Mouse (Mus musculus) natural killer cell, adult 2 months (primary cell): Measurements from ENCODE around the gene 2810006K23Rik.
A peak's percentile ranks its signal among the peaks of the same experiment; 100 is the strongest.
"Not testable (repeated sequence)": the region's sequence is repeated elsewhere in the genome, so short reads cannot be mapped to it uniquely, and the experiment has no call there.

Experiments used
- DNase-seq, 2 experiments: peaks; one replicate each; pipeline ENCODE4 v3.0.0; 2022; ENCODE audit warnings: low spot score in 2 of 2

The 2810006K23Rik gene

DNA sequence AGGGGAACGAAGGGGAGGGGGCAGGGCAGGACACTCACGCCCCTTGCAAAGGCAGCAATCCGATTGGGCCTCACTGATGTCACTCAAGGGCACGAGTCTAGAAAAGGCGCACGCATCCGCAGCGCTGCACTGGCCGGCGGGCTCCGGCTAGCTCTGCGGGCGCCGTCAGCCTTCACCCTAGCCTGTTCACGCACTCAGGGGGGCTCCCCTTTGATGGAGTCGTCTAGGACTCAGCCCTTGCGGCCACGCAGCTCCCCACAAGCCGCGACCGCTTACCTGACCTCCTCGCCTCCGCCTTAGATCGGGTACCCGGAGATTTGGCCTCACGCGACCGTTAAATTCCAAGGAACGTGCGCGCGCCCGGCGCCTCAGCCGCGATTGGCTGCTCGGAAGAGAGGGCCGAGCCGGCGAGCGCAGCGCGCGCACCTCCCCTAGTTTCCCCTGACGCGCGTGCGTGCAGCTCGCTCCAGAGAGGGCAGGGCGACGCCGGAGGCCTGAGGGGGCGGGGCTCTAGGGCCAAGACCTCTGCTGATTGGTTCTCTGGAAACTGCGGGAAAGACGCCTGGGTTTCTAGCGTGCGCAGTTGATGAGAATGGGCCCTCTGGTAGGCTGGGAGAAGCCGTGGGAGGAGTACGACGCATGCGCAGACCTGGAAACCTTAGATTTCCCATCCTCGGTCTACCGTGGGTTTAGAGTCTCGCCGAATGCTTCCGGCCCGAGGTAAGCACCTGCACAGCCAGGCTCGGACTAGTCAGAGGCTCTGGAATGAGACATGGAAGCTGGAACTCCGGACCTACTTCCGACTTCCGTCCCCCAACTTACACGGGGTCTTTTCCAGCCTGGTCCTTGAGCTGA is at the start of gene 2810006K23Rik, which contains the start of gene Mphosph9:
Gene 2810006K23Rik, plus strand, starts transcription at position 580 of the 855 bp plus-strand sequence.
Gene Mphosph9, minus strand, starts transcription at position 463 of the 855 bp plus-strand sequence.
- peak; percentile 99 to 100 for DNase-seq

DNA sequence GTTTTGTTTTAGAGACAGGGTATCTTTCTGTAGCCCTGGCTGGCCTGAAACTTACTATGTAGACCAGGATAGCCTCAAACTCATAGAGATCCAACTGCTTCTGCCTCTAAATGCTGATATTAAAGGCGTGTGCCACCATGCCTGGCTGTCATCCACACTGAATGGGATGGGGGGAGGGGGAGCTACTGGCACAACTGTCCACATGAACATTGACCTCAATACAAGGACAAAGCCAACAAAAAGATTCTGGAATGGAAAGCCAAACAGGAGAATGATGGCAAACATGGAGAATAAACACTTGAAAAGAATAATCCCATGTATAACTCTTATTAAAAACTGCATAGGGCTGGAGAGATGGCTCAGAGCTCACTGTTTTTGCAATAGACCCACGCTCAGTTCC is 45.0 kb upstream of the 2810006K23Rik start:
- no peak for DNase-seq

DNA sequence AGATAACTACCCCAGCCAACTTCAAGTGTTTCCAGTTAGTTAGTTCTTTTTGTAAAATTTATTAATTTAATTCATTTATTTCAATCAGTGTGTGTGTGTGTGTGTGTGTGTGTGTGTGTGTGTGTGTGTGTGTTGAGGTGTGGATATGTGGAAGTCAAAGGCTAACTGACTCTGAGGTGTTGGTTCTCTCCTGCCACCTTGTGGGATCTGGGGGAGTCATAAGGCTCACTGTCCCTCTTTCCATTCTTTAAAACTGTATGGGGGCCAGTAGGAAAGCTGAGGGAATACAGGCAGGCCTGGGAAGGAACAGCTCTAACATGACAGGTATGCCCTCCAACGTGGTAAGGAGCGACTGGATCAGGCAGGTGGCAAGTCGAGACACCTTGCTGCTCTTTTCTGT is 43.6 kb upstream of the 2810006K23Rik start:
- no peak for DNase-seq

DNA sequence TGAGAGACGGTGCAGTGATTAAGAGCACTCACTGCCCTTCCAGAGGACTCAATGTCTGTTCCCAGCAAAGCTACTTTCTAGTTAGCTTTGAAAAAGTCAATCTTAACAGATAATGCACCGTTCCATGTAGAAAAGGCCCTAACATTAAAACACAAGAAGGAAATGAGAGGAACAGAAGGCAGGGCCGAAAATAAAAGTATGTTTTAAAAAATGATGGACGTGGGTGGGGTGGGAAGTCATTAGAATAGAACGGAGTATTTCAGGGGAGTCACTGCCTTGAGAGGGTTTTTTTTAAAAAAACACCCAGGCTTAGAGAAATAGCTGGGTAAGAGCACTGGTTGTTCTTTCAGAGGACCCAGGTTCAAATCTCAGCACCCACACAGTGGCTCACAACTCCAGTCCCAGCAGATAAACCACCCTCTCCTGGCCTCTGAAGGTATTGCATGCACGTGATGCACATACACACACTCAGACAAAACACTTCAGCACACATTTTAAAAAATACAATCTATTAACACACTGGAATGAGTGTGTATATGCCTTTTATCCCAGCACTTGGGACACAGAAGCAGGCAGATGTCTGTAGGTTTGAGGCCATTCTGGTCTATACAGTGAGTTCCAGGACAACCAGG is 40.2 kb upstream of the 2810006K23Rik start:
- no peak for DNase-seq

DNA sequence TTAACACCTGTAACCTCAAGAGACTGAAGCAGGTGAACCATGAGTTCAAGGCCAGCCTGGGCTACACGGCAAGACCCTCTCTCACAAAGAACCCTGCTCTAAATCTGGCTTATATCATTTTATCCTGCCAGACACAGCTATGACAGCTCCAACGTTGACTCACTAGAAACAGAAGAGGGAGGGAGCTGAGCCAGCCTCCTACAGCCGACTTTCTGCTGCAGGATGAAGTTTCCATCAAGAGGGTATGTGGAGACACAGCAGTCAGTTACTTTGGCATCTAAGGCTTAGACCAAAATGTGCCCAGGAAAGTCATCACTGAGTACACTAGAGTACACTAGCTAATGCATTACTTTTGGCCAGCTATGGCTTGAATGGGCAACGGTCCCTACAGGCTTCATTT is 37.7 kb upstream of the 2810006K23Rik start:
- no peak for DNase-seq

DNA sequence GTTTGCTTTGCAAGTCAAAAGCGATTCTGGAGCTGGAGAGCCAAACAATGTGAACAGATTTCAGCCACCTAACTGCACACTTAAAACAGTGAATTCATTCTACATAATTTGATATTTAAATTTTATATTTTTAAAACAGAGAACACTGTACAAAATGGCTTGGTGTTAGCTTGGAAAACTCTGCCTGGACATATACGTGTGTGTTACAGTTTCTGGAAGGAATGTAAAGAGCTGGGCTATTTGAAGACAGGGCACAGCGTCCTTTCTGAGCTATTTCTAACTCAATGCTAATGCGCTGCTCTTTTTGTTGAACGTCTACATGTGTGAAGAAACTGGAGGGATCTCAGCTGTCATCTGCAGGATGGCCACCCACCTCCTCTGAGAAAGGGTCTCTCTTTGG is 33.9 kb upstream of the 2810006K23Rik start:
- DNase-seq = no peak

DNA sequence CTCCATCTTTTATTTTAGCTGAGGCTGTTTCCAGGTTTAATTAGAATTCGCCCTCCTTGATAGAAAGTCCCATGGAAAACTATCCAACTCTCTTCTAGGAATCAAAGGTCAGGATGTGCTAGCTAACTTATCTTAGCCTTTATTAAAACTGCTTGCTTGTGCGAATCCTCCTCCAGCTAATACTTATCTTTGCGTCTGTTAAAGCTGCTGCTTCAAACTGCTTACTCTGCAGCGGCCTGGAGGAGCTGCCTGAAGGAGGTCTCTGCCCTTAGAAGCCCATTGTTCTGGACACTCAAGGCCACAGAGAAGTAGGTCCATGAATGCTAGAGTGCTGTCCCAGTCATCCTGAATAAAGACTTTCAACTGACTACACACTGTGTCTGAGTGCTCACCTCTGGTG is 31.4 kb upstream of the 2810006K23Rik start:
- DNase-seq = no peak

DNA sequence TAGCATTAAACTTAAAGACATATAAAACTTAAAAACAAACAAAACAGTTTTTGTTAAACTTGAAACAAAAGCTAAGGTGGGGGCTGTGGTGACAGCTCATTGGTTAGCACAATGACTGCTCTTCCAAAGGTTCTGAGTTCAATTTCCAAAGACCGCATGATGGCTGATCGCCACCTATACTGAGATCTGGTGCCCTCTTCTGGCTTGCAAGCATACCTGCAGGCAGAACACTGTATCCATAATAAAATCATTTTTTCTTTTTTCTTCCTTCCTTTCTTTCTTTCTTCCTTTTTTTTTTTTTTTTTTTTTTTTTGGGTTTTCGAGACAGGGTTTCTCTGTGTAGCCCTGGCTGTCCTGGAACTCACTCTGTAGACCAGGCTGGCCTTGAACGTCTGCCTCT is 28.6 kb upstream of the 2810006K23Rik start:
- DNase-seq = not testable (repeated sequence)

DNA sequence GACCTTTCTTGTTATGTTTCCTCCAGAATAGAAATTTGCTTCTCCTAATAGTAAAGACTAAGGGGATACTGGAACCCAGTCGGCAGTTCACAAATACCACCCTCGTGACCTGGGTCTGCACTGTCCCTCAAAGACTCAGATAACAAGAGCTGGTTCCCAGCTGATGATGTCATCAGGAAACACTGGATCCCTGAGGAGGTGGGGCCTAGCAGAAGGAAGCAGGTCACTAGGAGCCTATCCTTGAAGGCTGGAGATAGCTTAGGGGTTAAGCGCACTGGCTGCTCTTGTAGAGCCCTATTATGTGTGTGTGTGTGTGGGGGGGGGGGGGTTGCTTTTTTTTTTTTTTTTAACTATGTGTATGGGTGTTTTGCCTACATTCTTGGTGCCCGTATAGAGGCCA is 27.8 kb upstream of the 2810006K23Rik start:
- no peak for DNase-seq

DNA sequence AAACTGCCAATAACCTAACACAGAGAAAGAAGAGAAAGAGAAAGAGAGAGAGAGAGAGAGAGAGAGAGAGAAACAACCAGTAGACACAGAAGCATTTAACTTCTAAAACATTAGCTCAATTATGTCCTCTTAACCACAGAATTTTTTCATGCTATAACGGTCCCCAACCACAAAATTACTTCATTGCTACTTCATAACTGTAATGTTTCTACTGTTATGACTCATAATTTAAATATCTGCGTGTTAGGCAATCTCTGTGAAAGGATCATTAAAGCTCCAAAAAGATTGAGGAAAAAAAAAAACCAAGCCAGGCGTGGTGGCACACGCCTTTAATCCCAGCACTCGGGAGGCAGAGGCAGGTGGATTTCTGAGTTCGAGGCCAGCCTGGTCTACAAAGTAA is 25.0 kb upstream of the 2810006K23Rik start:
- DNase-seq = not testable (repeated sequence)

DNA sequence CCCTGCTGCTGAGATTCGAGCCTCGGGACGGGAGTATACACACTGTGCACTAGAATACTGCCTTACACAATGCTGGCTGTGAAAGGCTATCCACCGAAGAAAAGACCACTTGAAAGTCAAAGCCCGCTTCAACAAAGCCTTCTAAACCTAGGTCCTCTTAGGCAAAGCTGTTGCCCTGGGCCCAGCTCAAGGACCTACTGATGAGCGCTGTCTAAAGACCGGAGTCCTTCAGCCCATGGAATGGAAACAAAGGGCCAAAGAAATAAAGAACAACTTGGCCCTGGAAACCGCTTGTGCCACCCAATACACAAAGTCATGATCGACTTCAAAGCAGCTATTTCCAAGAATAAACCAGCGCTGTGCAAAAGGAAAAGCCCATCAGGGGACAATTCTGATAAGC is 18.7 kb upstream of the 2810006K23Rik start:
- no peak for DNase-seq

DNA sequence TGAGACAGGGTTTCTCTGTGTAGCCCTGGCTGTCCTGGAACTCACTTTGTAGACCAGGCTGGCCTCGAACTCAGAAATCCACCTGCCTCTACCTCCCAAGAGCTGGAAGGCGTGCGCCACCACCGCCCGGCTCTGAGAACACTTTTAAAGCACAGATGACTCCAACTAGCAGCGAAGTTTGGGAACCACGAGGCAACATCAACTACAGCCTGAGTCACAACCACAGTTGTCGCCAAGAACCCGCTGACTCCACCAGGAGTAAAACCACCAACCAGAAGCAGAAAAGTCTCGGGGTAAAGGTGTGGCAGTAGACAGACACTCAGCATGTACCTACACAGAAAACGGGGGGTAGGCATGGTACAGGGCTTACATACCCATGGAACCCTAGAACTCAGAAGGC is 17.8 kb upstream of the 2810006K23Rik start:
- no peak for DNase-seq

DNA sequence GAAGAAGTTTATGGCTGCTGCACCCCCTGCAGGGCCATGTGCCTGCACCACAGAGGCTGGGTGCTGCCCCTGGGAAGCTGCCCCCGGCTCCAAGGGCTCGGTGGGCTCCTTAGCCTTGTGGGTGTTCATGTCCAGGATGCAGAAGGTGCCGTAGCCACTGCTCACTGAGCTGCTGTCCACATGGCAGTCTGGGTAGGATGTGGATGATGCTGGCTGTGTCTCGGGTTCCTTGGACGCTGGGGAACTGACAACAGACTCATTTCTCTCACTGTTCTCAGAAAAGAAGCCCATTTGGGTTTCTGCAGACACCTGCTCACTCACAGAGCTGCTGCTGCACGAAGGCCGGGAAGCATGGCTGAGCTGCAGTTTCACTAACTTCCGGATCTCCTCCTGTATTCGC is 12.4 kb upstream of the 2810006K23Rik start:
- DNase-seq = no peak

DNA sequence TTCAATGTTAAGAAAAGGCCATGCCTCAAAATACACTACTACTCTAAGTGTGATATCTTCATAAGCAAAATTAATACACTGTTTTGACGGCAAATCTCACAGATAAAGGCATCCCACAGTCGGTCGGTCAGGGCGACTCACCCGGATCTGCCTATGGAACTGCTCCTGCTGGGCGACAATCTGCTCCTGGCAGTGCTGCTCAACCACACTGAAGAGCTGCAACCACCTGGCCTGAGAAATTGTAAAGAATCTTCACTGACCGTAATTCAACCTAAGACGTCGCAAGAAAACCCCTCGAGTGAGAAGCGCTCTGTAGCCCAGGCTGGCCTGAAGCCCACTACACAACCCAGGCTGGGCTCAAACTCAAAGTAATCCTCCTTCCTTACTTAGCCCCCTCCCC is 11.9 kb upstream of the 2810006K23Rik start:
- no peak for DNase-seq

DNA sequence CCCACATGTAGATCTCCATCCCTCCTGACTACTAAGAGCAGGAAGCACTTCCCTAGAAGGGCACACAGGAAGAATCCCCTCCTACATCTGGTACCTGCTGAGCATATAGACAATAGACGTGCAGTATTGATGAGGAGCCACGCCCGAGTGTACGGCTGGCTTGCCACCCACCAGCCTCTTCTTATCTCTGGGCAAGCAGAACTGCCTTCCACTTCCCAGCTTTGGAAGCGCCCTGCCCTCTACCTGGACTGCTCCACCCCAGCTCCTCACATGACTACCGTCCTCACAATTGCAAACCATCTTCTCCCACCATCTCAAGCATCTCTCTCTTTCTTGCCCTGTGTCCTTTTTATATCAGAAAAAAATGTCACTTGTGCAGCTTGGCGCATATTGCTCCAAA is 10.2 kb upstream of the 2810006K23Rik start:
- no peak for DNase-seq

DNA sequence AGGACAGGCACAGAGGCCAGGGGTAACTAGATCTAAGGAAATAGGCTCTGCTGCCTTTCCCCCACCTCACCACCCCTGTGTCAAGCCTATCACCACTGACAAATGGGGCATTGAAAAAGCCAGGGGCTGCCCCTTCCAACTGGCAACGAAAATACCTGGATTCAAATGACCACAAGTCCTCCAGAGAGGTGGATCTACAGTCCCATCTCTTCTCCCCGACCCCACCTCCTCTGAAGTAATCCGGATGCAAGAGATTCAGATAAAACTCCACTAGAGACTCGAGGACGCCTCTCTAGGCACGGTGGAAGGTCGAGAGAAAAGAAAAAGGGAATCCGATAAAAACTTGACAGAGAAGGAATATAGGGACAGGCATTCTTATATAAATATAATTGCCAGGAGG is 1.1 kb upstream of the 2810006K23Rik start:
- DNase-seq = no peak

DNA sequence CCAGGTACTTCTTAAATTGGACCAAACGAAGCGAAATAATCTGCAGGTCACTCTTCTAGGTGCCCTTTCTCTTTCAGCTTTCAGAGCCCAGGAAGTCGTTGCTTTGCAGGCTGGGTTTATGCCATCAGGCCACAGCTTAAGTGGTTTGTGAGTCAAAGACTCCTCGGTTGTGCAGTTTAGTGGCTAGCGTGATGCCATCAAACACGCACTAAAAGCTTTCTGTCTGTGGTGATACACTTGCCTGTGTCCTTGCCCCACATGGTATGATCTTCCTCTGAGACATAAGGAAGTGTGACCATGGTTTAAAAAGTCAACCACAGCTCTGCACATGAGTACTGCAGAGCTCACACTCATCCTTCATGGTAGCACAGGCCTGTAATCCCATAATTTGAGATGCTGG is 2.2 kb downstream of the 2810006K23Rik start:
- peak; percentile 40 to 67 for DNase-seq

DNA sequence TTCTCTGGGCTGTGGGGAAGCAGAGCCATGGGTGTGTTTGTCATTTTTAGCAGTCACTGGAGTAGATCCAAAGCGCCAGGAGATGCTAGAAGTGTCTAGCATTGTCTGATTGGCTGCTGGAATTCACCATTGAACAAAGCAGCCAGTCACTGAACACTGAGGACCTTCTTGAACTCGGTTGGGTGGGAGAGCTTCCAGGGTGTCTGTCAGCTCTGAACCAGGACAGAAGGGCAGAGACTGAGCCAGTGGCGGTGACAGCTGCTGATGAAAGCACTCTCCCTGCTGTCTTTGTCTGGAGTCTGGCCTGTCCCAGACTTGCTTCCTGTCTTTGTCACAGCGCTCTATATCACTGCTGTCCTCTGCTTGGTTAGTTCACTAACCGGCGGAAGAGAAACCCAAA is 6.5 kb downstream of the 2810006K23Rik start:
- DNase-seq = no peak

DNA sequence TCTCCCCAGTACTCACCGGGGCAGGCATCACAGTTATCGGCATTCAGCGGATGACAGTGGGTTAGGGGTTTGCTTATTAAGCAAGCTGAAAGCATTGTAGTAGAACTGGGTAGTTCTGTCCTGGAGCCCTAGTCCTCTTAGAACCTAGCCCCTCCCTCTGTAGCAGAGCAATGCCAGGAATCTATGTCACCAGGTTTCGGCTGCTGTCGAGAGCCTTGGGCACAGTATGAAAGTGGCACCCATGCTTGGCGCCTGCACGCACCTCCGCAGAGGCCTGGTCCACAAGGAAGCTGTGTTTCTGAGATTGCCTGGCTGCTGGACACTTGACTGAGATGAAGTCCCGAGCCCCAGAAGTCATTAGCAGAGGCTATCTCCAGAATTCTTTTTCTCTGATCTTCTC is 9.2 kb downstream of the 2810006K23Rik start:
- DNase-seq = no peak

DNA sequence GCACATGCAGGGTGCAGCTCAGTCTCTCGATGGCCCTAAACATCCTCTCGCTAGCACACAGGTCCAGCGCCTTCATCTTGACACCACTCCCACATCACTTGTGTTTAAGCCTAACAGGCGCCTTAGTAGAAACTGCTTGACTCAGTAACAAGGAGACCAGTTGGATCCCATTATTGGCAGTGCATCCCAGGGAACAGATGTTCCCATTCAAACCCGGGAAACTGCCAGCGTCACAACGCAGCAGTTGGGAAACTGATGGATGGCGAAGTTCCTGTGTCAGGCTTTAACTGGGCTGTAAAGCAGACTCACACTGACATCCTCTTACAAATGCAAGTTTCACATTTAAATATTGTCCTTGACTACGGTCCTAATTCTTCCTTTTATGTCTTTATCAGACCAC is 10.0 kb downstream of the 2810006K23Rik start:
- DNase-seq = no peak

DNA sequence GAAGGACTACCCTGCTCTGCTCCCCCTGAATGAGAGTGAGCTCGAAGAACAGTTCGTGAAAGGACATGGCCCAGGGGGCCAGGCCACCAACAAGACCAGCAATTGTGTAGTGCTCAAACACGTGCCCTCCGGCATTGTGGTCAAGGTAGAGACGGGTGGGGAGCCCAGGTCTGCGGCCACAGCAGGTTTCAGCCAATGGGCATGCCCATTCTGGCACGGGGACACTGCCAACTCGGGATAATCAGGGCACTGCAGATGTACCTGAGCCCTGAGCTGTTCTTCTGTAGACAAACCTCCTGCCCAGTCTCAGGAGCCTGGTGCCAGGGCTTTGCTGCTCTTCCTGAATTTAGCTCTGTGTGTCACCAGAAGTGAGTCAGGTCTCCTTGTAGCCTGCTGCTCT is 10.9 kb downstream of the 2810006K23Rik start:
- DNase-seq = no peak

DNA sequence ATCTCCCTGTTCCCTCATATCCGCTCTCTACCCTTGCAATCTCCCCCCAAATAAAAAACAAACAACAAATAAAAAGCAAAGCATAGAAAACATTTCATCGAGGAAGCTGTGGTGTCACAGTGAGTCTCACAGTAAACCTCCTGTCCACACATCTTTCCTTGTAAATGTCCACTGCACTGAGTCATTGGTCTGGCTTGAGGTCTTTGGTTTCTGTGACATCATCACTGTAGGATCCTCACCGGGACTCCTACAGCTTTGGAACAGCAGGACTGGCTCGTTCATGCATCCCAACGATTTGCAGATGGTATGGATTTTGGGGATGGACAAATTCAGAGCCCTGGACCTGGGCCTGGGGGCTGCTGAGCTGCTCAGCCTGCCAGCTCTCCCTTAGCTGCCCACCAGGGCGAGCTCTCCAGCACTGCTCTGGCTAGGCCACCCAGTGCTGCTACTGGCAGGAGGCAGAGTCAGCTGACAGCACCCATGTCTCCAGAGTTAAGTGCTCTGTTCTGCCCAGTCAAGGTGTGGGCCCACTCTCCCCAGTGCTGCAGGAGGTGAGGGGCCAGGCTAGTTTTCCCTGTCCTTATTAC is 14.0 kb downstream of the 2810006K23Rik start:
- DNase-seq = not testable (repeated sequence)

DNA sequence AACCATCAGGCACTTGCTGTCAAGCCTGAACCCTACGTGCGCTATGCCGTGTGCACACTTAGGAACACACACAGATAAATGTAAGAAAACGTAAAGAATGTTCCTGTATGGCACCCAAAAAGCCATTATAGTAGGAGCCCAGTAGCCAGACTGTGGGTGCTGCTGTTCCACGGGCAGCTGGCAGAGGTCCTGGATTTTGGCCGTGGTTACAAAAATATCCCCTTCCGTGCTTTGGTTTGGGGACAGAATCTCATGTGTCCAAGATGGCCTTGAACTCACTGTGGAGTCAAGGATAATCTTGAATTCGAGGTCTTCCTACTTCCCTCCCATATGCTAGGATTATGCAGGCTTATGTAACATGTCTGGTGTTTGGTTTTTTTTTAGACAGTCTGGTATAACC is 15.0 kb downstream of the 2810006K23Rik start:
- DNase-seq = no peak
